Mouse (Mus musculus): ENCODE measurements around the gene Dtnbp1.

DNA sequence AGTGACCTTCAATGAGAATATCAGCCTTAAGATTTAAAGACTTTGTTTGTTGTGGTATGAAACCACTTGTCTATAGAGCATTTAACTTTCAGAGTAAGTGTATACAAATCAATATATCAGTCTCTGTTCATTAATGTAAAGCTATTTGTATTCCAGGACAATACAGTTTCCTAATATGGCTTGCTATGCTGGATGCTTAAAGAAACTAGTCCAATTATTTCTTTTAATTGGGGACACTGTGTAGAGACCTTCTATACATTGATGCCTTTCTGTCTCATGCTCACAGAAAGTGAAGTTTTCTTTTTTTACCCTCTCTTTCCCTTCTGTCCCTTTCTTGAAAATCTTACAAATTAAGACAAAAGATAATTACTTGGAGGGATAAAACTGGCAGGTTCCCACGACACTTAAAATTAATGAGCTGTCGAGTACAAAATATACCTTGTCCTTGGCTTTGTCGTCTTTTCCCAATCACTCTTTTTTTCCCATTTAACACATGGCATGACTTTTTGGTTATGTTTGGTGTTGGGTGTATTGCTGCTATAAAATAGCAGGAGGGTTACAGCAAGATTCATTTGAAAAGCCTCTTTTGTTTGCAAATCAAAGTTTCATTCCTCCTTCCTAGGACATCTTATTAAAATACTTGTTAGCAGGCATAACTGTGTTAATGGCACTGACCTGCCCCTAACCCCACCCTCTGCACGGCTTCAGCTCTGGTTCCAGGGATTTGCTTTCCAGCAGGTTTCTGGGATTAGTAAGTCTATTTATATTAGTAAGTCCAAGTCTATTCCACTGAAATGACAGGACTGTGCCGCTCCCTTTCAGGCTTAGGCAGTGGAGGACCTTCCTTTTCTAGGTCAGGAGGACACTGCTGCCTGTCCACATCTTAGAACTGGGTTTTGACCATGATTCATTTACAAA is 109.9 kb downstream of the Dtnbp1 start:
- no peak for TF ChIP-seq CTCF (IDR thresholded peaks at IDR 0.05; ENCODE audit: borderline replicate concordance, extremely low read depth, insufficient read depth, insufficient read length)
- no peak for TF ChIP-seq POLR2A (IDR thresholded peaks at IDR 0.05; ENCODE audit: borderline replicate concordance, extremely low read depth, insufficient read depth, insufficient read length, poor library complexity, severe bottlenecking)

Measured in brain, embryonic 14.5 days (tissue).